Mouse (Mus musculus): Measurements from ENCODE around the gene Angptl8. TPM values are rescaled to one million over a fixed set of nuclear protein-coding genes. Genes with fewer than 3 reads are reported as not detected.
"Not testable (repeated sequence)": the region's sequence is repeated elsewhere in the genome, so short reads cannot be mapped to it uniquely, and the experiment has no call there.

Gene Angptl8
- polyA plus RNA-seq, 1 experiment = not detected

GRCm38 (mm10) chr9:21853961-21854360 is 18.7 kb downstream of the Angptl8 start:
- TF ChIP-seq CTCF (IDR thresholded peaks at IDR 0.05; ENCODE audit: borderline replicate concordance, insufficient read depth, low read depth, low read length) (no peak), POLR2A (IDR thresholded peaks at IDR 0.05; ENCODE audit: borderline replicate concordance, insufficient read depth, low read length) (no peak)
- WGBS = 88% methylated on average over 5 of the region's 5 CpGs
- no peaks in the 10 kb centered on the region for H3K27me3 ChIP-seq (ENCODE audit: control insufficient read depth, insufficient read depth, low read length)
- H3K4me3 ChIP-seq (replicated peaks; ENCODE audit: insufficient read depth, low read depth, low read length) = no peak overlapping the region
- H3K4me1 ChIP-seq (ENCODE audit: control insufficient read depth, insufficient read depth, low read length) = peaks cover 5% of the 10 kb centered on the region; the same call in 1 of the 2 replicates
- DNase-seq = no peak
- H3K27ac ChIP-seq (ENCODE audit: insufficient read depth, low read length) = no peak overlapping the region

GRCm38 (mm10) chr9:21854894-21855293 is 19.6 kb downstream of the Angptl8 start:
- no peak for DNase-seq
- no peaks in the 10 kb centered on the region for H3K27me3 ChIP-seq (ENCODE audit: control insufficient read depth, insufficient read depth, low read length)
- WGBS = 86% methylated on average over 6 of the region's 6 CpGs

GRCm38 (mm10) chr9:21857501-21857900 is 22.2 kb downstream of the Angptl8 start:
- Histone ChIP-seq H3K27ac (ENCODE audit: insufficient read depth, low read length) (no peak overlapping the region), H3K4me3 (replicated peaks; ENCODE audit: insufficient read depth, low read depth, low read length) (no peak overlapping the region), H3K4me1 (ENCODE audit: control insufficient read depth, insufficient read depth, low read length) (peaks cover 5% of the 10 kb centered on the region; the same call in 1 of the 2 replicates), H3K27me3 (ENCODE audit: control insufficient read depth, insufficient read depth, low read length) (no peaks in the 10 kb centered on the region)
- DNase-seq = no peak
- WGBS = 79% methylated on average over 2 of the region's 2 CpGs
- no peak for TF ChIP-seq POLR2A (IDR thresholded peaks at IDR 0.05; ENCODE audit: borderline replicate concordance, insufficient read depth, low read length)
- no peak for TF ChIP-seq CTCF (IDR thresholded peaks at IDR 0.05; ENCODE audit: borderline replicate concordance, insufficient read depth, low read depth, low read length)

More at GRCm38 (mm10) chr9:21854894-21855293, 19.6 kb downstream of the Angptl8 start:
- Histone ChIP-seq H3K4me1 (ENCODE audit: control insufficient read depth, insufficient read depth, low read length) (peaks cover 5% of the 10 kb centered on the region; the same call in 1 of the 2 replicates), H3K27ac (ENCODE audit: insufficient read depth, low read length) (no peak overlapping the region), H3K4me3 (replicated peaks; ENCODE audit: insufficient read depth, low read depth, low read length) (no peak overlapping the region)
- TF ChIP-seq POLR2A (IDR thresholded peaks at IDR 0.05; ENCODE audit: borderline replicate concordance, insufficient read depth, low read length) (no peak), CTCF (IDR thresholded peaks at IDR 0.05; ENCODE audit: borderline replicate concordance, insufficient read depth, low read depth, low read length) (no peak)

GRCm38 (mm10) chr9:21858084-21858483 is 22.8 kb downstream of the Angptl8 start:
- Histone ChIP-seq H3K4me3 (replicated peaks; ENCODE audit: insufficient read depth, low read depth, low read length) (no peak overlapping the region), H3K4me1 (ENCODE audit: control insufficient read depth, insufficient read depth, low read length) (no peaks in the 10 kb centered on the region; the same call in 1 of the 2 replicates), H3K27me3 (ENCODE audit: control insufficient read depth, insufficient read depth, low read length) (no peaks in the 10 kb centered on the region), H3K27ac (ENCODE audit: insufficient read depth, low read length) (no peak overlapping the region)
- TF ChIP-seq CTCF (IDR thresholded peaks at IDR 0.05; ENCODE audit: borderline replicate concordance, insufficient read depth, low read depth, low read length) (no peak), POLR2A (IDR thresholded peaks at IDR 0.05; ENCODE audit: borderline replicate concordance, insufficient read depth, low read length) (no peak)
- no peak for DNase-seq
- 81% methylated on average over 6 of the region's 6 CpGs for WGBS

GRCm38 (mm10) chr9:21859606-21860005 is 24.3 kb downstream of the Angptl8 start:
- DNase-seq = no peak
- H3K27me3 ChIP-seq (ENCODE audit: control insufficient read depth, insufficient read depth, low read length) = no peaks in the 10 kb centered on the region
- no peaks in the 10 kb centered on the region for H3K4me1 ChIP-seq (ENCODE audit: control insufficient read depth, insufficient read depth, low read length)
- TF ChIP-seq POLR2A (IDR thresholded peaks at IDR 0.05; ENCODE audit: borderline replicate concordance, insufficient read depth, low read length) = no peak
- TF ChIP-seq CTCF (IDR thresholded peaks at IDR 0.05; ENCODE audit: borderline replicate concordance, insufficient read depth, low read depth, low read length) = no peak
- no peak overlapping the region for H3K4me3 ChIP-seq (replicated peaks; ENCODE audit: insufficient read depth, low read depth, low read length)
- WGBS = 95% methylated on average over 3 of the region's 3 CpGs
- H3K27ac ChIP-seq (ENCODE audit: insufficient read depth, low read length) = no peak overlapping the region

GRCm38 (mm10) chr9:21860349-21860748 is 25.0 kb downstream of the Angptl8 start:
- not testable (repeated sequence) for H3K4me3 ChIP-seq (replicated peaks; ENCODE audit: insufficient read depth, low read depth, low read length); H3K27me3 ChIP-seq (ENCODE audit: control insufficient read depth, insufficient read depth, low read length); DNase-seq; H3K4me1 ChIP-seq (ENCODE audit: control insufficient read depth, insufficient read depth, low read length); H3K27ac ChIP-seq (ENCODE audit: insufficient read depth, low read length)
- WGBS = 32% methylated on average over 6 of the region's 6 CpGs

GRCm38 (mm10) chr9:21862181-21862580 is 26.9 kb downstream of the Angptl8 start:
- Histone ChIP-seq H3K27ac (ENCODE audit: insufficient read depth, low read length) (no peak overlapping the region), H3K27me3 (ENCODE audit: control insufficient read depth, insufficient read depth, low read length) (no peaks in the 10 kb centered on the region), H3K4me3 (replicated peaks; ENCODE audit: insufficient read depth, low read depth, low read length) (no peak overlapping the region), H3K4me1 (ENCODE audit: control insufficient read depth, insufficient read depth, low read length) (0 out of 2 replicates have a peak, but pooled peaks cover 2% of the 10 kb centered on the region)
- WGBS = 73% methylated on average over 1 of the region's 1 CpGs
- no peak for TF ChIP-seq CTCF (IDR thresholded peaks at IDR 0.05; ENCODE audit: borderline replicate concordance, insufficient read depth, low read depth, low read length)
- no peak for TF ChIP-seq POLR2A (IDR thresholded peaks at IDR 0.05; ENCODE audit: borderline replicate concordance, insufficient read depth, low read length)
- no peak for DNase-seq

GRCm38 (mm10) chr9:21865673-21866398 is 30.5 kb downstream of the Angptl8 start:
- WGBS = 67% methylated on average over 5 of the region's 5 CpGs
- Histone ChIP-seq H3K4me1 (ENCODE audit: control insufficient read depth, insufficient read depth, low read length) (0 out of 2 replicates have a peak, but pooled peaks cover 2% of the 10 kb centered on the region), H3K27me3 (ENCODE audit: control insufficient read depth, insufficient read depth, low read length) (no peaks in the 10 kb centered on the region), H3K4me3 (replicated peaks; ENCODE audit: insufficient read depth, low read depth, low read length) (no peak overlapping the region), H3K27ac (ENCODE audit: insufficient read depth, low read length) (no peak overlapping the region)
- DNase-seq = no peak
- TF ChIP-seq POLR2A (IDR thresholded peaks at IDR 0.05; ENCODE audit: borderline replicate concordance, insufficient read depth, low read length) (no peak), CTCF (IDR thresholded peaks at IDR 0.05; ENCODE audit: borderline replicate concordance, insufficient read depth, low read depth, low read length) (no peak)

Measured in cerebellum, adult 2 months (tissue).